Mouse (Mus musculus): ENCODE results near the gene Gm3543. TPM values are rescaled to one million over a fixed set of nuclear protein-coding genes. Genes with fewer than 3 reads are reported as not detected.
"Not testable (repeated sequence)": the region's sequence is repeated elsewhere in the genome, so short reads cannot be mapped to it uniquely, and the experiment has no call there.

Gm3543 gene
- polyA plus RNA-seq (2016; fragmentation: Nextera tagmentation; extraction: Ambion mirVana): not detected in 2 replicates

GRCm38 (mm10) chr14:41983225-41983624, at the start of gene Gm3543:
Gm3543 (minus strand) TSS chr14:41983325.
- not testable (repeated sequence) for H3K9me3 ChIP-seq; ATAC-seq (ENCODE audit: insufficient number of reproducible peaks, insufficient read depth, low FRiP score, low TSS enrichment, low read depth)

GRCm38 (mm10) chr14:41968596-41968995, 14.5 kb downstream of the Gm3543 start:
- WGBS: 75% methylated on average over 3 of the region's 3 CpGs
- not testable (repeated sequence) for H3K4me1 ChIP-seq (replicated peaks); H3K4me2 ChIP-seq; H3K9ac ChIP-seq (replicated peaks); H3K4me3 ChIP-seq (replicated peaks); H3K9me3 ChIP-seq; H3K36me3 ChIP-seq; H3K27me3 ChIP-seq; ATAC-seq (ENCODE audit: insufficient number of reproducible peaks, insufficient read depth, low FRiP score, low TSS enrichment, low read depth); H3K27ac ChIP-seq

More at GRCm38 (mm10) chr14:41983225-41983624, at the start of gene Gm3543:
- H3K4me3 ChIP-seq (replicated peaks); H3K9ac ChIP-seq (replicated peaks); H3K4me1 ChIP-seq (replicated peaks); H3K27ac ChIP-seq; H3K27me3 ChIP-seq; H3K36me3 ChIP-seq; H3K4me2 ChIP-seq: not testable (repeated sequence)
- 88% methylated on average over 1 of the region's 1 CpGs for WGBS

DNA sequence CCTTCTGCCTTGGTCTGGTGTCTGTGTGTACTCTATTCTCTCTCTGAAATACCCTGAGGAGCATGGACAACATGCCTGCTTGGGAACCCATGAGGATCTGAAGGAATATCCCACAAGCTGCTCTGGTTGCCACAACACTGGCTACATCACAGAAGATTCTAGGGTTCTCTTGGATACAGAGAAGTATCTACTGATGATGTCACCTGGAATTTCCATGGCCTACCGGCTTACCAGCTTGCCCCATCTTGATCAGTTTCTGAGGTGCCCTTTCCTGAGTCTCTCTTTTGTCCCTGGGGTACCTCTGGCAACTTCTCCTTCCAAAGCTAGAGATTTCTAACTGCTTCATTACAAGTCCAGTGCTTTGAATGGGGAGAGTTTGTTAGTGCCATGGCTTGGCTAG, 15.3 kb downstream of the Gm3543 start, which contains the start of gene Gm6401:
TSS of gene Gm6401 (minus strand) at position 101 of the 400 bp plus-strand sequence.
- H3K4me2 ChIP-seq; H3K4me3 ChIP-seq (replicated peaks); H3K4me1 ChIP-seq (replicated peaks); ATAC-seq (ENCODE audit: insufficient number of reproducible peaks, insufficient read depth, low FRiP score, low TSS enrichment, low read depth); H3K36me3 ChIP-seq; H3K27me3 ChIP-seq; H3K9ac ChIP-seq (replicated peaks); H3K9me3 ChIP-seq; H3K27ac ChIP-seq: not testable (repeated sequence)
- WGBS: 76% methylated on average over 1 of the region's 1 CpGs

DNA sequence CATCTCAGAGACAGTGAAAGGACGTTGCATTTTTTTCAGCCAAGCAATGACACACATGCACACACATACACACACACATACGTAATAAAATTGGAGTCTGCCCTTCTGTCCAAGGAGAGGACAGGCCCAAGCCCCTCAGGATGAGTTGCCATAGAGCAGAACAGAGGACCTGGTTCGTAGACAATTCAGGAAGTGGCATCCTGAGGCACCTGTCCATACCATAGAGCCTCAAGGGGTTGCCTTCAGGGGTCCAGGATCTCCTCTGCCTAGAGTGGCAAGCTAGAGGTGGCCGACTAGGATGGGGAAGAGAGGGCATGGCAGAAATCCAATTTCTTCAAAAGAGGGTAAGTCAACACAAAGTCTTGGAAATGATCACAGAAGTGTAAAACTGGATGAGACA, 19.0 kb downstream of the Gm3543 start:
- WGBS: 63% methylated on average over 4 of the region's 4 CpGs
- H3K36me3 ChIP-seq; H3K4me2 ChIP-seq; H3K27me3 ChIP-seq; H3K4me3 ChIP-seq (replicated peaks); H3K9me3 ChIP-seq; H3K27ac ChIP-seq; H3K4me1 ChIP-seq (replicated peaks); ATAC-seq (ENCODE audit: insufficient number of reproducible peaks, insufficient read depth, low FRiP score, low TSS enrichment, low read depth); H3K9ac ChIP-seq (replicated peaks): not testable (repeated sequence)

DNA sequence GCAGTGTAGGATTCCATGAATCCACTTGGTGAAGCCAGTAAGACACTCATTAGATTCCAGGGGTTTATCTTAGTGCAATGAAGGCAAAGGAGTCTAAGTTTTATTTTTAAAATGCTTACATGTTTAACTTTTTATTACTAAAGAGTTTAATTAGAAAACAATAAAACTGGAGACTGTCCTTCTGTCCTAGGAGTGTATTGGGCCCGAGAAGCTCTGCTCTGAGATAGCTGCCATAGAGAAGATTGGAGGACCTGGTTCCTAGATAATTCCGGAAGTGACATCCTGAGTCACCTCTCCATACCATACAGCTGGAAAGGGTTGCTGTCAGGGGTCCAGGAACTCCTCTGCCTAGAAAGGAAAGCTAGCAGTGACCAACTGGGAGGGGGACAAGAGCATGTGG, 39.4 kb downstream of the Gm3543 start, which contains the start of gene 1700024B05Rik:
TSS of gene 1700024B05Rik (plus strand) at position 301 of the 400 bp plus-strand sequence.
- H3K4me1 ChIP-seq (replicated peaks); H3K4me3 ChIP-seq (replicated peaks); H3K27me3 ChIP-seq; H3K9me3 ChIP-seq; H3K9ac ChIP-seq (replicated peaks); ATAC-seq (ENCODE audit: insufficient number of reproducible peaks, insufficient read depth, low FRiP score, low TSS enrichment, low read depth); H3K36me3 ChIP-seq; H3K27ac ChIP-seq; H3K4me2 ChIP-seq: not testable (repeated sequence)
- WGBS: 85% methylated on average over 2 of the region's 2 CpGs

Other genes with a start within 250 kb of the Gm3543 start
- gene Gm7929, start 232.7 kb downstream of the Gm3543 start, polyA plus RNA-seq (2016; fragmentation: Nextera tagmentation; extraction: Ambion mirVana): not detected in 2 replicates
- gene Gm47189, start 210.9 kb downstream of the Gm3543 start, polyA plus RNA-seq (2016; fragmentation: Nextera tagmentation; extraction: Ambion mirVana): not detected in 2 replicates
- gene Gm7980, start 76.0 kb downstream of the Gm3543 start, polyA plus RNA-seq (2016; fragmentation: Nextera tagmentation; extraction: Ambion mirVana): not detected in 2 replicates
- not detected in 2 replicates for gene 1700049E17Rik1, start 58.4 kb downstream of the Gm3543 start, polyA plus RNA-seq (2016; fragmentation: Nextera tagmentation; extraction: Ambion mirVana)
- not detected in 2 replicates for gene 1700024B05Rik, start 39.3 kb downstream of the Gm3543 start, polyA plus RNA-seq (2016; fragmentation: Nextera tagmentation; extraction: Ambion mirVana)
- gene Gm6401, start 15.4 kb downstream of the Gm3543 start, polyA plus RNA-seq (2016; fragmentation: Nextera tagmentation; extraction: Ambion mirVana): not detected in 2 replicates
- gene Gm7951, start 134.0 kb upstream of the Gm3543 start, polyA plus RNA-seq (2016; fragmentation: Nextera tagmentation; extraction: Ambion mirVana): not detected in 2 replicates
- not detected in 2 replicates for gene Gm17027, start 179.3 kb upstream of the Gm3543 start, polyA plus RNA-seq (2016; fragmentation: Nextera tagmentation; extraction: Ambion mirVana)
- gene Gm3573, start 207.5 kb upstream of the Gm3543 start, polyA plus RNA-seq (2016; fragmentation: Nextera tagmentation; extraction: Ambion mirVana): not detected in 2 replicates

Data from limb, embryonic 12.5 days (tissue).